Mouse (Mus musculus) lung, embryonic 15.5 days (tissue): ENCODE results near the gene Mapkapk5. TPM values are rescaled to one million over a fixed set of nuclear protein-coding genes. Genes with fewer than 3 reads are reported as not detected.

Experiments used
- ATAC-seq: fragments of 200-750 bp; cut with Nextera tagmentation; 2 replicates; pipeline ENCODE4 v1.8.0; 2017; ENCODE audit warnings: moderate number of reproducible peaks, borderline replicate concordance; ENCODE audit not compliant: low FRiP score, low TSS enrichment; ENCODE audit errors: extremely low read depth
- H3K27ac ChIP-seq: fragments of 300-500 bp; sonication (generic); 2 replicates; pipeline ENCODE4 v1.5.1; 2015; ENCODE audit warnings: moderate library complexity, mild to moderate bottlenecking, inconsistent platforms
- H3K27me3 ChIP-seq: fragments of 300-500 bp; sonication (generic); 2 replicates; pipeline ENCODE4 v1.6.1; 2015; ENCODE audit warnings: inconsistent platforms
- H3K36me3 ChIP-seq: fragments of 300-500 bp; sonication (generic); 2 replicates; pipeline ENCODE4 v1.6.1; 2015; ENCODE audit warnings: inconsistent platforms
- H3K4me1 ChIP-seq: fragments of 300-500 bp; sonication (generic); 2 replicates; pipeline ENCODE4 v1.6.1; 2015; ENCODE audit warnings: inconsistent platforms
- H3K4me2 ChIP-seq: fragments of 300-500 bp; sonication (generic); 2 replicates; pipeline ENCODE4 v1.6.1; 2015; ENCODE audit warnings: inconsistent platforms, mild to moderate bottlenecking, moderate library complexity
- H3K4me3 ChIP-seq: fragments of 300-500 bp; sonication (generic); 2 replicates; pipeline ENCODE4 v1.5.1; 2015; ENCODE audit warnings: mild to moderate bottlenecking, inconsistent platforms
- H3K9ac ChIP-seq: fragments of 300-500 bp; sonication (generic); 2 replicates; pipeline ENCODE4 v1.6.1; 2015; ENCODE audit warnings: inconsistent platforms
- H3K9me3 ChIP-seq: fragments of 300-500 bp; sonication (generic); 2 replicates; pipeline ENCODE4 v1.6.1; 2016; ENCODE audit warnings: inconsistent platforms
- WGBS: fragments of 180-500 bp; shearing (Covaris S2); methylation state at CpG from one replicate; pipeline ENCODE4 v1.1.7; 2015; 5-methylcytosine and 5-hydroxymethylcytosine counted together
- polyA plus RNA-seq: library from polyadenylated mRNA; unstranded; fragments of >200 nt; fragmentation: Nextera tagmentation; extraction: Ambion mirVana; gene quantifications from 2 replicates; pipeline ENCODE4 v1.2.1, GENCODE M21; 2015

Mapkapk5 gene
- polyA plus RNA-seq = 48.2 and 49.2 TPM in 2 replicates

GRCm38 (mm10) chr5:121545793-121546529 is at the start of gene Mapkapk5:
Gene Mapkapk5, minus strand, starts transcription at chr5:121545905.
- Histone ChIP-seq H3K4me2 (peak within 1 kb of the TSS; percentile 79), H3K27me3 (no peaks in the 10 kb centered on the region), H3K36me3 (no peaks in the 10 kb centered on the region), H3K4me1 (peaks cover 19% of the 10 kb centered on the region), H3K9me3 (no peaks in the 10 kb centered on the region), H3K4me3 (peak within 1 kb of the TSS; percentile 96), H3K9ac (peak within 1 kb of the TSS; percentile 98), H3K27ac (peak within 1 kb of the TSS; percentile 87)
- peak; percentile 93 for ATAC-seq
- WGBS = 2% methylated on average over 41 of the region's 55 CpGs

- no peak for ATAC-seq
- Histone ChIP-seq H3K27ac (no peak overlapping the region), H3K27me3 (no peaks in the 10 kb centered on the region), H3K4me3 (no peak overlapping the region), H3K4me2 (peak overlapping the region; percentile 92; the same call in 1 of the 2 replicates), H3K9ac (no peak overlapping the region), H3K9me3 (no peaks in the 10 kb centered on the region), H3K36me3 (no peaks in the 10 kb centered on the region), H3K4me1 (peaks cover 31% of the 10 kb centered on the region)
- 78% methylated on average over 6 of the region's 6 CpGs for WGBS
Observed at GRCm38 (mm10) chr5:121594714-121595313, 49.1 kb upstream of the Mapkapk5 start.

GRCm38 (mm10) chr5:121593451-121594401 is 48.0 kb upstream of the Mapkapk5 start, which contains the start of gene Aldh2:
Gene Aldh2, minus strand, starts transcription at chr5:121593824.
- H3K27ac ChIP-seq = peak within 1 kb of the TSS; percentile 86
- H3K9ac ChIP-seq = peak within 1 kb of the TSS; percentile 71
- H3K4me1 ChIP-seq = peaks cover 31% of the 10 kb centered on the region
- no peaks in the 10 kb centered on the region for H3K27me3 ChIP-seq
- WGBS = 3% methylated on average over 46 of the region's 47 CpGs
- peak within 1 kb of the TSS; percentile 72 for H3K4me3 ChIP-seq
- no peaks in the 10 kb centered on the region for H3K36me3 ChIP-seq
- peak; percentile 88 for ATAC-seq
- peak within 1 kb of the TSS; percentile 92 for H3K4me2 ChIP-seq
- H3K9me3 ChIP-seq = no peaks in the 10 kb centered on the region

- peak overlapping the region; percentile 86 for H3K27ac ChIP-seq
- H3K9ac ChIP-seq = peak overlapping the region; percentile 71
- H3K4me1 ChIP-seq = peaks cover 37% of the 10 kb centered on the region
- H3K27me3 ChIP-seq = no peaks in the 10 kb centered on the region
- H3K4me3 ChIP-seq = peak overlapping the region; percentile 72
- WGBS = 3% methylated on average over 29 of the region's 33 CpGs
- peak overlapping the region; percentile 92 for H3K4me2 ChIP-seq
- H3K36me3 ChIP-seq = no peaks in the 10 kb centered on the region
- H3K9me3 ChIP-seq = no peaks in the 10 kb centered on the region
- ATAC-seq = peak; percentile 64
Observed at GRCm38 (mm10) chr5:121592816-121593407, 47.2 kb upstream of the Mapkapk5 start.

GRCm38 (mm10) chr5:121592064-121592815 is 46.5 kb upstream of the Mapkapk5 start:
- no peak for ATAC-seq
- H3K36me3 ChIP-seq = no peaks in the 10 kb centered on the region
- peaks cover 44% of the 10 kb centered on the region for H3K4me1 ChIP-seq
- H3K4me3 ChIP-seq = peak overlapping the region; percentile 72
- H3K9me3 ChIP-seq = no peaks in the 10 kb centered on the region
- peak overlapping the region; percentile 71 for H3K9ac ChIP-seq
- no peaks in the 10 kb centered on the region for H3K27me3 ChIP-seq
- peak overlapping the region; percentile 92 for H3K4me2 ChIP-seq
- whole genome bisulfite sequencing = 50% methylated on average over 11 of the region's 11 CpGs
- peak overlapping the region; percentile 86 for H3K27ac ChIP-seq

GRCm38 (mm10) chr5:121591417-121592063 is 45.8 kb upstream of the Mapkapk5 start:
- peak overlapping the region; percentile 72 for H3K4me3 ChIP-seq
- WGBS = 40% methylated on average over 11 of the region's 11 CpGs
- H3K4me2 ChIP-seq = peak overlapping the region; percentile 92

GRCm38 (mm10) chr5:121589928-121590327 is 44.2 kb upstream of the Mapkapk5 start:
- H3K9ac ChIP-seq = no peak overlapping the region
- H3K27me3 ChIP-seq = no peaks in the 10 kb centered on the region
- peaks cover 65% of the 10 kb centered on the region for H3K4me1 ChIP-seq
- no peak overlapping the region for H3K4me3 ChIP-seq
- no peak overlapping the region for H3K27ac ChIP-seq
- no peaks in the 10 kb centered on the region for H3K9me3 ChIP-seq
- no peak overlapping the region for H3K4me2 ChIP-seq
- ATAC-seq = no peak
- no peaks in the 10 kb centered on the region for H3K36me3 ChIP-seq
- 86% methylated on average over 6 of the region's 6 CpGs for WGBS

More at GRCm38 (mm10) chr5:121591417-121592063, 45.8 kb upstream of the Mapkapk5 start:
- Histone ChIP-seq H3K9me3 (no peaks in the 10 kb centered on the region), H3K4me1 (peaks cover 51% of the 10 kb centered on the region), H3K27ac (peak overlapping the region; percentile 20; the same call in 1 of the 2 replicates), H3K36me3 (no peaks in the 10 kb centered on the region), H3K9ac (no peak overlapping the region), H3K27me3 (no peaks in the 10 kb centered on the region)
- no peak for ATAC-seq

- Histone ChIP-seq H3K4me1 (peaks cover 56% of the 10 kb centered on the region), H3K27ac (peak overlapping the region; percentile 66), H3K27me3 (no peaks in the 10 kb centered on the region), H3K4me3 (no peak overlapping the region; the same call in 1 of the 2 replicates), H3K4me2 (peak overlapping the region; percentile 15), H3K9ac (no peak overlapping the region), H3K9me3 (no peaks in the 10 kb centered on the region), H3K36me3 (no peaks in the 10 kb centered on the region)
- 21% methylated on average over 6 of the region's 6 CpGs for WGBS
- peak; percentile 71 for ATAC-seq
Observed at GRCm38 (mm10) chr5:121586400-121587039, 40.8 kb upstream of the Mapkapk5 start.

GRCm38 (mm10) chr5:121585699-121586098 is 40.0 kb upstream of the Mapkapk5 start:
- Histone ChIP-seq H3K4me1 (peaks cover 50% of the 10 kb centered on the region), H3K9ac (no peak overlapping the region), H3K9me3 (no peaks in the 10 kb centered on the region), H3K27me3 (no peaks in the 10 kb centered on the region), H3K4me3 (no peak overlapping the region), H3K4me2 (no peak overlapping the region), H3K36me3 (no peaks in the 10 kb centered on the region), H3K27ac (peak overlapping the region; percentile 66)
- WGBS = 86% methylated on average over 5 of the region's 5 CpGs
- no peak for ATAC-seq

GRCm38 (mm10) chr5:121585005-121585404 is 39.3 kb upstream of the Mapkapk5 start:
- Histone ChIP-seq H3K36me3 (peaks cover 6% of the 10 kb centered on the region), H3K4me2 (no peak overlapping the region), H3K9ac (no peak overlapping the region), H3K27ac (no peak overlapping the region), H3K4me3 (no peak overlapping the region), H3K9me3 (no peaks in the 10 kb centered on the region), H3K27me3 (no peaks in the 10 kb centered on the region), H3K4me1 (peaks cover 50% of the 10 kb centered on the region)
- ATAC-seq = no peak
- 93% methylated on average over 10 of the region's 10 CpGs for WGBS
